In genomic region chr14:105483352-105484083, GRCm38 (mm10) we compare ENCODE assay signal across 8 mouse cellular contexts.
DNase-seq lines count a peak whose midpoint lies in the region; ATAC-seq and TF ChIP-seq lines count a peak whose summit lies in the region.

No protein-coding gene starts in this region.

- TF ChIP-seq POLR2A in lung, adult 2 months (IDR thresholded peaks at IDR 0.05; ENCODE audit: borderline replicate concordance, extremely low read depth, low read depth, low read length): no peak

- peaks cover 5% of the 10 kb centered on the region; the same call in 1 of the 2 replicates for H3K27me3 ChIP-seq in embryonic facial prominence, embryonic 13.5 days
- no peaks in the 10 kb centered on the region for H3K27me3 ChIP-seq in heart, postnatal 0 days (ENCODE audit: control insufficient read depth, insufficient read depth, low read length)
- no peaks in the 10 kb centered on the region for H3K27me3 ChIP-seq in neural tube, embryonic 11.5 days (ENCODE audit: control insufficient read depth, insufficient read depth, low read length)

- H3K9ac ChIP-seq in embryonic facial prominence, embryonic 13.5 days: peak overlapping the region; percentile 57; the same call in 1 of the 2 replicates
- H3K9ac ChIP-seq in heart, postnatal 0 days (replicated peaks; ENCODE audit: low read depth, low read length): peak overlapping the region; percentile 62
- peak overlapping the region; percentile 56 for H3K9ac ChIP-seq in neural tube, embryonic 11.5 days (ENCODE audit: low read length)

- peaks cover 32% of the 10 kb centered on the region for H3K4me1 ChIP-seq in embryonic facial prominence, embryonic 13.5 days
- peaks cover 4% of the 10 kb centered on the region; the same call in 1 of the 2 replicates for H3K4me1 ChIP-seq in heart, postnatal 0 days (ENCODE audit: control insufficient read depth, insufficient read depth)
- peaks cover 4% of the 10 kb centered on the region; the same call in 1 of the 2 replicates for H3K4me1 ChIP-seq in lung, adult 2 months (ENCODE audit: control insufficient read depth, insufficient read depth, low read length)
- H3K4me1 ChIP-seq in neural tube, embryonic 11.5 days (ENCODE audit: control insufficient read depth, insufficient read depth, low read length): peaks cover 3% of the 10 kb centered on the region; the same call in 1 of the 2 replicates

- peak overlapping the region; percentile 39; the same call in 1 of the 2 replicates for H3K27ac ChIP-seq in embryonic facial prominence, embryonic 13.5 days
- H3K27ac ChIP-seq in heart, postnatal 0 days (ENCODE audit: low read depth): peak overlapping the region; percentile 73
- H3K27ac ChIP-seq in neural tube, embryonic 11.5 days (ENCODE audit: low read depth, low read length): peak overlapping the region; percentile 64

- DNase-seq in thymus, postnatal 4 days: peak; percentile 36
- DNase-seq in thymus, adult 18-20 months: no peak
- DNase-seq in heart, postnatal 0 days (ENCODE audit: low spot score): peak; percentile 81
- peak; percentile 21 to 48 for DNase-seq in kidney, postnatal 25 days
- DNase-seq in lung, adult 2 months: peak; percentile 42
- peak; percentile 86 for DNase-seq in neural tube, embryonic 11.5 days (ENCODE audit: low spot score)
- DNase-seq in T-cell, adult 2 months (ENCODE audit: low spot score): no peak

- TF ChIP-seq EP300 in heart, postnatal 0 days (IDR thresholded peaks at IDR 0.05; ENCODE audit: low read depth): no peak

- no peak for TF ChIP-seq CTCF in heart, postnatal 0 days (IDR thresholded peaks at IDR 0.05; ENCODE audit: low read depth)
- TF ChIP-seq CTCF in lung, adult 2 months (IDR thresholded peaks at IDR 0.05; ENCODE audit: insufficient read depth, low read length): no peak

- ATAC-seq in embryonic facial prominence, embryonic 13.5 days (ENCODE audit: insufficient number of reproducible peaks, insufficient read depth, low FRiP score, low TSS enrichment, low read depth): no peak
- peak; percentile 92 for ATAC-seq in heart, postnatal 0 days (ENCODE audit: insufficient read depth, low read depth)
- ATAC-seq in neural tube, embryonic 11.5 days (ENCODE audit: insufficient read depth, low FRiP score, low TSS enrichment): peak; percentile 95

- 16% methylated on average over 21 of the region's 21 CpGs for whole genome bisulfite sequencing in embryonic facial prominence, embryonic 13.5 days
- 14% methylated on average over 21 of the region's 21 CpGs for WGBS in heart, postnatal 0 days
- WGBS in lung, adult 2 months: 16% methylated on average over 21 of the region's 21 CpGs
- WGBS in neural tube, embryonic 11.5 days: 11% methylated on average over 21 of the region's 21 CpGs

- H3K36me3 ChIP-seq in embryonic facial prominence, embryonic 13.5 days: no peaks in the 10 kb centered on the region
- H3K36me3 ChIP-seq in heart, postnatal 0 days (replicated peaks; ENCODE audit: control insufficient read depth, insufficient read depth, low read length): no peaks in the 10 kb centered on the region
- no peaks in the 10 kb centered on the region for H3K36me3 ChIP-seq in neural tube, embryonic 11.5 days (ENCODE audit: control insufficient read depth, insufficient read depth, low read length)

- H3K9me3 ChIP-seq in embryonic facial prominence, embryonic 13.5 days: no peaks in the 10 kb centered on the region
- no peaks in the 10 kb centered on the region for H3K9me3 ChIP-seq in heart, postnatal 0 days (replicated peaks; ENCODE audit: control insufficient read depth, low read length)
- no peaks in the 10 kb centered on the region for H3K9me3 ChIP-seq in neural tube, embryonic 11.5 days (ENCODE audit: control insufficient read depth, low read length)

- peak overlapping the region; percentile 59 for H3K4me2 ChIP-seq in embryonic facial prominence, embryonic 13.5 days
- peak overlapping the region; percentile 65 for H3K4me2 ChIP-seq in heart, postnatal 0 days (ENCODE audit: low read depth, low read length)
- H3K4me2 ChIP-seq in neural tube, embryonic 11.5 days (ENCODE audit: low read depth): peak overlapping the region; percentile 47

- H3K4me3 ChIP-seq in embryonic facial prominence, embryonic 13.5 days: peak overlapping the region; percentile 34
- peak overlapping the region; percentile 43 for H3K4me3 ChIP-seq in heart, postnatal 0 days (ENCODE audit: low read depth, low read length)
- H3K4me3 ChIP-seq in lung, adult 2 months (replicated peaks; ENCODE audit: extremely low read depth, low read depth, low read length): peak overlapping the region; percentile 35
- peak overlapping the region; percentile 10; the same call in 1 of the 2 replicates for H3K4me3 ChIP-seq in neural tube, embryonic 11.5 days (ENCODE audit: low read depth, low read length)

Comparison
In these comparisons a context has a peak if more than half of its experiments do, and no peak if none do; other contexts are left out.
1. DNase-seq: peak in thymus, postnatal 4 days (single experiment), heart, postnatal 0 days (single experiment), kidney, postnatal 25 days (2 of 2), lung, adult 2 months (single experiment) and neural tube, embryonic 11.5 days (single experiment); none in thymus, adult 18-20 months (0 of 2) and T-cell, adult 2 months (single experiment).
2. Peak in every context shown above with its lines, with median percentiles within 50 percentile points of each other: H3K27ac ChIP-seq, H3K4me2 ChIP-seq, H3K4me3 ChIP-seq and H3K9ac ChIP-seq.